Mouse (Mus musculus) urinary bladder, adult 2 months (tissue): ENCODE results near the gene Acbd6. TPM values are rescaled to one million over a fixed set of nuclear protein-coding genes. Genes with fewer than 3 reads are reported as not detected.

Source experiments
- DNase-seq: peaks from one replicate; pipeline ENCODE4 v3.0.0; 2022; ENCODE audit warnings: low spot score
- polyA plus RNA-seq: library from polyadenylated mRNA; depleted of rRNA; stranded (reverse); fragments of >200 nt; gene quantifications from 2 replicates; pipeline ENCODE4 v1.2.3, GENCODE M21; 2012; rRNA removed

Gene Acbd6
- polyA plus RNA-seq = 86.1 and 89.6 TPM in 2 replicates

GRCm38 (mm10) chr1:155558012-155558842, at the start of gene Acbd6:
Acbd6 (plus strand) TSS chr1:155558120.
- peak; percentile 76 for DNase-seq

GRCm38 (mm10) chr1:155510263-155510662, 47.7 kb upstream of the Acbd6 start:
- DNase-seq = no peak

- no peak for DNase-seq
These were observed 42.1 kb upstream of the Acbd6 start for GRCm38 (mm10) chr1:155515866-155516265.

GRCm38 (mm10) chr1:155516594-155516993, 41.3 kb upstream of the Acbd6 start:
- DNase-seq = no peak

GRCm38 (mm10) chr1:155517060-155517459, 40.9 kb upstream of the Acbd6 start:
- DNase-seq = no peak

- DNase-seq = no peak
These were observed 37.6 kb upstream of the Acbd6 start for GRCm38 (mm10) chr1:155520285-155520684.

- no peak for DNase-seq
These were observed 35.4 kb upstream of the Acbd6 start for GRCm38 (mm10) chr1:155522493-155522892.

- no peak for DNase-seq
These were observed 31.7 kb upstream of the Acbd6 start for GRCm38 (mm10) chr1:155526176-155526575.

GRCm38 (mm10) chr1:155527027-155527786, 30.7 kb upstream of the Acbd6 start:
- no peak for DNase-seq

- DNase-seq = no peak
These were observed 30.1 kb upstream of the Acbd6 start for GRCm38 (mm10) chr1:155527787-155528158.

GRCm38 (mm10) chr1:155528405-155529119, 29.4 kb upstream of the Acbd6 start:
- no peak for DNase-seq

GRCm38 (mm10) chr1:155529120-155529963, 28.6 kb upstream of the Acbd6 start:
- no peak for DNase-seq

- DNase-seq = no peak
These were observed 27.1 kb upstream of the Acbd6 start for GRCm38 (mm10) chr1:155530561-155531457.

- no peak for DNase-seq
These were observed 25.5 kb upstream of the Acbd6 start for GRCm38 (mm10) chr1:155532396-155532795.

GRCm38 (mm10) chr1:155532833-155533688, 24.9 kb upstream of the Acbd6 start:
- no peak for DNase-seq

- no peak for DNase-seq
These were observed 24.3 kb upstream of the Acbd6 start for GRCm38 (mm10) chr1:155533689-155533965.

GRCm38 (mm10) chr1:155537005-155537642, 20.8 kb upstream of the Acbd6 start:
- DNase-seq = no peak

GRCm38 (mm10) chr1:155538006-155538405, 19.9 kb upstream of the Acbd6 start:
- no peak for DNase-seq

GRCm38 (mm10) chr1:155557642-155558011, 293 bp upstream of the Acbd6 start:
- DNase-seq = no peak
